Mouse (Mus musculus) testis, adult 2 months (tissue): ENCODE measurements around the gene Pcare. TPM values are rescaled to one million over a fixed set of nuclear protein-coding genes. Genes with fewer than 3 reads are reported as not detected.
"Not testable (repeated sequence)": the region's sequence is repeated elsewhere in the genome, so short reads cannot be mapped to it uniquely, and the experiment has no call there.

Experiments used
- H3K27ac ChIP-seq: fragments of 200-500 bp; 2 replicates; pipeline ENCODE4 v1.5.1; 2012; ENCODE audit warnings: low read depth, low read length; ENCODE audit not compliant: control insufficient read depth, insufficient read depth
- H3K27me3 ChIP-seq: fragments of 200-500 bp; 2 replicates; pipeline ENCODE4 v1.6.1; 2012; ENCODE audit warnings: mild to moderate bottlenecking, low read length, moderate library complexity; ENCODE audit not compliant: control insufficient read depth, insufficient read depth
- H3K36me3 ChIP-seq: fragments of 200-500 bp; 2 replicates; pipeline ENCODE4 v1.6.1; 2012; ENCODE audit warnings: mild to moderate bottlenecking, low read length; ENCODE audit not compliant: control insufficient read depth, insufficient read depth
- H3K4me1 ChIP-seq: fragments of 200-500 bp; 2 replicates; pipeline ENCODE4 v1.6.1; 2012; ENCODE audit warnings: low read length; ENCODE audit not compliant: control insufficient read depth, insufficient read depth
- H3K4me3 ChIP-seq: fragments of 200-500 bp; 2 replicates; pipeline ENCODE4 v1.5.1; 2012; ENCODE audit warnings: low read depth, mild to moderate bottlenecking, low read length, moderate library complexity, mixed read lengths; ENCODE audit not compliant: control insufficient read depth
- CTCF ChIP-seq: fragments of 200-500 bp; IDR thresholded peaks from 2 replicates; pipeline ENCODE4 v1.5.1; 2012; ENCODE audit warnings: low read depth, mild to moderate bottlenecking, inconsistent platforms, low read length, moderate library complexity; ENCODE audit not compliant: control insufficient read depth, insufficient read depth, insufficient replicate concordance
- POLR2A ChIP-seq: fragments of 200-500 bp; IDR thresholded peaks from 2 replicates; pipeline ENCODE4 v1.6.1; 2012; ENCODE audit warnings: low read depth, mild to moderate bottlenecking, inconsistent platforms, low read length, moderate library complexity; ENCODE audit not compliant: control insufficient read depth
- polyA plus RNA-seq: library from polyadenylated mRNA; depleted of rRNA; stranded (reverse); fragments of >200 nt; gene quantifications from 2 replicates; pipeline ENCODE4 v1.2.3, GENCODE M21; 2012

Pcare gene
- polyA plus RNA-seq, 1 experiment = 1.4 TPM

DNA sequence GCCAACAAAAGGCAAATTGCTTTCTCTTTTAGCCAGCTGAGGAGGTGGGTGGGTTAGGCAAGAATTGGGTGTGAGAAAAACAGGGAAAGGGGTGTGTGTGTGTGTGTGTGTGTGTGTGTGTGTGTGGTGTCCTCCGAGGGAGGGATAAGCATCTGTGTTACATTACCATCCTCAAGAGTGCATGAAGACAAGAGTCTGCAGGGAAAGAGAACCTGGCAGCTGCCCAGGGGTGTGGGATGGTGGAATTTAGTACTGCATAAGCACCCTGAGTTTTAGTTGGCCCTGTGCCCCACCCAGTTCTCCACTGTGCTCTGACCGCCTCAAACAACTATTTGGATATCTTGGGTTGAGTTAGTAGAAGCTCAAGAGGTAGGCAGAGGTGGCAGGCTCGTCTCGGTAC, 28.3 kb upstream of the Pcare start:
- Histone ChIP-seq H3K27ac (no peak overlapping the region), H3K4me1 (peaks cover 8% of the 10 kb centered on the region), H3K4me3 (no peak overlapping the region), H3K36me3 (no peaks in the 10 kb centered on the region), H3K27me3 (no peaks in the 10 kb centered on the region)
- TF ChIP-seq POLR2A (no peak), CTCF (no peak)

DNA sequence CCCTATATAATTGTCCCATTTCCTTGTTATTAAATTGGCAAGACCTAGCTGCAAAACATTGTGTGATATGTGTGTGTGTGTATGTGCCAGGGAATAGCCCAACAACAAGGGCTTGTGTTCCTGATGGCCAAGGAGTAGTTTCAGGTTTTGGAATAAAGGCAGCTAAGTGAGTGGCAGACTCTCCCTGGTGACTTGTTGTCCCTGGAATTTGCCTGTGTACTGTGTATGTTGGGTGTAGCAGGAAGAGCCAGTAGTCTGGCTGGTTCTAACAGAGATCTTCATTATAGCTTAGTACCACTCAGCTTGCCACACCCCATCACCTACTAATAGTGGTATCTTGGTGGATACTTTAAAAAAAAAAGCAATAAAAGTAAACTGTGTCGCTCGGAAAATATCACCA, 27.8 kb upstream of the Pcare start:
- Histone ChIP-seq H3K4me3 (no peak overlapping the region), H3K27ac (no peak overlapping the region), H3K36me3 (no peaks in the 10 kb centered on the region), H3K27me3 (no peaks in the 10 kb centered on the region), H3K4me1 (peaks cover 8% of the 10 kb centered on the region)
- TF ChIP-seq CTCF = no peak
- no peak for TF ChIP-seq POLR2A

DNA sequence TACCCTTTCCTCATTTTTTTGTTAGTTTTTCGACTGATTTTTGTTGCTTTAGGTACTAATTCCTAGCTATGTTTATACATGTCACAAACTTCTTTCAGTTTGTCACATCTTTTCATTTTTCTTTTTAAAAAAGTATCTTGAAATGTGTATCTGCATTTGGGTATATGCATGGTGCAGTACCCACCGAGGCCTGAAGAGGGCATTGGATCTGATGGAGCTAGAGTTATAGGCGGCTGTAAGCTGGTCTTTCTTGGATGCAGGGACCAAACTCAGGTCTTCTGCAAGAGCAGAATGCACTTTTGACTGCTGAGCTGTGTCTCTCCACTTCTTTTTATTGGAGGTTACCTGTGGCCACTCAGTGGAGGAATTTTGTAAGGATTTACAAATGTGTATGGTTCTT, 26.0 kb upstream of the Pcare start:
- Histone ChIP-seq H3K4me1 (peaks cover 8% of the 10 kb centered on the region), H3K27me3 (no peaks in the 10 kb centered on the region), H3K27ac (no peak overlapping the region), H3K4me3 (no peak overlapping the region), H3K36me3 (no peaks in the 10 kb centered on the region)
- no peak for TF ChIP-seq POLR2A
- TF ChIP-seq CTCF = no peak

DNA sequence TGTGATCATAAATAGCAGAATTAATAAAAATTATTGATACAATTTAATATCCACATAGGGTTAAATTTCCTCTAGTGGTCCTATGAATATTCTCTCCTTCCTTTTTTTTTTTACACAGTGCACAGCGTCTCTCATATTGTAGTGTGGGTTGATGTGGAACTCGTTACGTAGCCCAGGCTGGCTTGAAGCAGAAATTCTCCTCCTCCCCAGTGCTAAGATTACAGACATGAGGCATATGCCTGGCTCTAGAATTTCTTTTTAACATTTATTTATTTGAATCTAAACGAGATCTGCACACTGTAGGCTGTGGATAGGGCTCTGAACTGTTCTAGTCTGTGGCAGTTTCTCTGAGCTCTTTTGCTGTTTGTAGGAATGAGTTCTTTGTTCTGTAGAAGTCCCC, 22.6 kb upstream of the Pcare start:
- TF ChIP-seq CTCF (no peak), POLR2A (no peak)

DNA sequence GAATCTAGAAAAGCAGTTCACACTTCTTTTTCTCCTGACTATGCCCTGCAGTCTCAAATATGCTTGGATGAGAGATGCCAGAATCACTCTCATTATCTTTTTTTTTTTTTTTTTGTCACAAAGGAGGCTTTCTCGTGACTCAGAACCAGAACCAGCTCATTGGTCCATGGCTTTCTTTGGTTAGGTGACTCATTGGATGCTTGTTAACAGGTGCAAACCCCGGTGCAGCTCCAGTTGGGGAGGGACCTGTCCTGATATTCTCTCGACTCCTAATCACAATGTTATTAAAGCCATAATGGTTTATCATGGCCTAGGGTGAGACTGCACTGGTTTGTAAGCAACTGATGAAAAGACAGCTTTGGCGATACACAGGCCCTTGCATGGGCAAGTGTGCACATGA, 21.5 kb upstream of the Pcare start:
- Histone ChIP-seq H3K27me3 (no peaks in the 10 kb centered on the region), H3K27ac (no peak overlapping the region), H3K4me1 (no peaks in the 10 kb centered on the region; the same call in 1 of the 2 replicates), H3K4me3 (no peak overlapping the region), H3K36me3 (no peaks in the 10 kb centered on the region)
- TF ChIP-seq CTCF = no peak

More for the DNA sequence above, 22.6 kb upstream of the Pcare start:
- no peaks in the 10 kb centered on the region for H3K27me3 ChIP-seq
- H3K4me1 ChIP-seq = no peaks in the 10 kb centered on the region; the same call in 1 of the 2 replicates
- no peaks in the 10 kb centered on the region for H3K36me3 ChIP-seq
- no peak overlapping the region for H3K4me3 ChIP-seq
- no peak overlapping the region for H3K27ac ChIP-seq

DNA sequence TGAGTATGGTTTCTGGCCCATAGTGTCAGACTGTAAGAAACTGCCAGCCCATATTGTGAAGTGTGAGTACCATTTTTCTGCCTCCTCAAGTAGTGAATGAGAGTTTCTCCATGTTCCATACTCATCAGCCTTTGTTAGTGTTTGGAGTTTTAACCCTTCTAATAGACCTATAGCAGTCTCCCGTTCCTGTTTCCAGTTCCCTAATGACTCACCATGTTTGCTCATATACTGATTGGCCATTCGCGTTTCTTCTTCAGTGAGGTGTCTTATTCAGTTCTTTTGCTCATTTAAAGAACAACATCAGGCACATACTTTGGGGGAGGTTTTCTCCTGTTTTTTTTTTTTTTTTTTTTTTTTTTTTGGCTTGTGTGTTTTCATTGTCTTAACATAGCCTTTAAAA, 18.0 kb upstream of the Pcare start:
- Histone ChIP-seq H3K27ac (no peak overlapping the region), H3K36me3 (no peaks in the 10 kb centered on the region), H3K27me3 (no peaks in the 10 kb centered on the region), H3K4me1 (no peaks in the 10 kb centered on the region), H3K4me3 (peak overlapping the region; percentile 60; the same call in 1 of the 2 replicates)
- no peak for TF ChIP-seq CTCF
- no peak for TF ChIP-seq POLR2A

DNA sequence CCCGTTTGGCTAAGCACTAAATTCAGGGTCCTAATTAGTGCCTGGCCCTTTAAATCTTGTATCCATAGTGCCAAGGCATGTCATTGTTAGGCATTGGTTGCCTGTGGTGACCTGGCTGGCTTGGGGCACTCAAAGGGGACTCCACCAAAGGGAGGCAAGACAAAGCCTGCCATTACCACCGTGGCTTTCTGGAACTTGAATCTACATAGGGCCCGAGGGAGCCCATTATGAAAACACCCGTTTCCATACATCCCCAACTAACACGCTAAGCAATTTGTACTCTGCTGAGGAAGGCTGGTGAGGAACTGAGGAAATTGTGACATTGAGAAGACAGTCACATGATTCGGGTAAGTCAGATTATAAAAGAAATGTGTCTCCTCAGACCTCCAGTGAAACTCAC, 16.9 kb upstream of the Pcare start:
- peak overlapping the region; percentile 87 for H3K4me3 ChIP-seq
- TF ChIP-seq POLR2A (peak; percentile 84; the same call in 1 of the 2 replicates), CTCF (no peak)
- peak overlapping the region; percentile 62; the same call in 1 of the 2 replicates for H3K27ac ChIP-seq
- H3K27me3 ChIP-seq = no peaks in the 10 kb centered on the region
- no peaks in the 10 kb centered on the region for H3K36me3 ChIP-seq
- no peaks in the 10 kb centered on the region for H3K4me1 ChIP-seq

DNA sequence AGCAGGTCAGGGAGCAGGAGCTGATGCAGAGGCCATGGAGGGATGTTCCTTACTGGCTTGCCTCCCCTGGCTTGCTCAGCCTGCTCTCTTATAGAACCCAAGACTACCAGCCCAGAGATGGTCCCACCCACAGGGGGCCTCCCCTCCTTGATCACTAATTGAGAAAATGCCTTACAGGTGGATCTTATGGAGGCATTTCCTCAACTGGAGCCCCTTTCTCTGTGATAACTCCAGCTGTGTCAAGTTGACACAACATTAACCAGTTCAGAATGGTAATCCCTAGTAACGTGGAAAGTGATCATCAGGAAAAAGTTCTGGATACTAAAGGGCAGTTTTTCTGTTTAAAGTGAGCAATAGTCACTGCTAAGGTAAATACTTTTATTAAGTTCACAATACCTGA, 15.5 kb upstream of the Pcare start, which contains the start of gene Clip4:
Clip4 (plus strand) TSS at position 301 of the 400 bp plus-strand sequence.
- H3K4me1 ChIP-seq, H3K36me3 ChIP-seq, H3K27me3 ChIP-seq, H3K27ac ChIP-seq: not testable (repeated sequence)
- peak within 1 kb of the TSS; percentile 87 for H3K4me3 ChIP-seq

DNA sequence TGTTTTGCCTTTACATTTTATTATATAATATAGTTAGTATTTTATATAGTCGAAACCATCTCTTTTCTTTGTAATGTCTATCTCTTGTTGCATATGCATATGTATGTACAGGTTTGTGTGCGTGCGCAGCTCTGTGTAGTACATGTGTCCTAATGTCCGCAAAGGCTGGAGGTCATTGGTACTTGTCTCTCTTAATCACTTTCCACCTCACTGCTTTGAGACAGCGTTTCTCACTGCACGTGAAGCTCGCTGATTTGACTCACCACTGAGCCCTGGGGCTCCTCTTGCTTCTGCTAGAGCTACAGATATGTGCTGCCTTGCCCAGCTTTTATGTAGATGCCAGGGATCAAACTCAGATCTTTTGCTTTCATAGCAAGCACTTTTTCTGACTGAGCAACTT, 7.8 kb upstream of the Pcare start:
- Histone ChIP-seq H3K4me1 (no peaks in the 10 kb centered on the region), H3K27me3 (no peaks in the 10 kb centered on the region), H3K4me3 (no peak overlapping the region), H3K36me3 (no peaks in the 10 kb centered on the region), H3K27ac (no peak overlapping the region)
- no peak for TF ChIP-seq POLR2A
- TF ChIP-seq CTCF = no peak
